Mouse (Mus musculus) left cerebral cortex, postnatal 36 days (tissue): Measurements from ENCODE around the gene Gcg. TPM values are rescaled to one million over a fixed set of nuclear protein-coding genes. Genes with fewer than 3 reads are reported as not detected.

Experiments
- DNase-seq, 2 experiments: peaks; one replicate each; pipeline ENCODE4 v3.0.0; 2021 to 2022; ENCODE audit warnings: low spot score in 2 of 2, mixed read lengths in 1 of 2
- intact Hi-C: fragments of 180-260 bp; cut with DNase I; formaldehyde crosslinking; loops from one replicate; pipeline ENCODE4 v1.15.1; 2025
- total RNA-seq, 2 experiments: library from RNA; stranded (reverse); gene quantifications; 2 replicates each; pipeline ENCODE4 v1.2.3; 2021

Gcg gene
- not detected for total RNA-seq

DNA sequence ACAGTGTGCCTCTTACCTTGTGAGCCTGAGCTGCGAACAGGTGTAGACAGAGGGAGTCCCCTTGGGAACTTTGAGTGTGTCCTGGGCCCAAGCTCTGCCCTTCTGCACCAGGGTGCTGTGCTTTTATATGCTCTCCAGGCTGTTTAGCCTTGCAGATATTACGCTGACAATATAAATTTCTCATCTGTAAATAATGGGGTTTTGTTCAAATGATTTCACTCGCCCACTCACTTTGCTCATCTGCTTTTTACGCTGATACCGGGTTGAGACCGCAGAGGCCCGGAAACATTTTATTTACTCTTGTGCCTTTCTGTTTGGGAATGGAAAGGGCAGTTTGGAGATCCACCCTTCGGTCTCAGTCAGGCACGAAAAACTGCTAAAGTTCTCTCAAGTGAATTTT, at the start of gene Gcg:
Gene Gcg, minus strand, starts transcription at position 101 of the 400 bp plus-strand sequence.
- DNase-seq, result no peak
- intact Hi-C loops, result no loop called here

DNA sequence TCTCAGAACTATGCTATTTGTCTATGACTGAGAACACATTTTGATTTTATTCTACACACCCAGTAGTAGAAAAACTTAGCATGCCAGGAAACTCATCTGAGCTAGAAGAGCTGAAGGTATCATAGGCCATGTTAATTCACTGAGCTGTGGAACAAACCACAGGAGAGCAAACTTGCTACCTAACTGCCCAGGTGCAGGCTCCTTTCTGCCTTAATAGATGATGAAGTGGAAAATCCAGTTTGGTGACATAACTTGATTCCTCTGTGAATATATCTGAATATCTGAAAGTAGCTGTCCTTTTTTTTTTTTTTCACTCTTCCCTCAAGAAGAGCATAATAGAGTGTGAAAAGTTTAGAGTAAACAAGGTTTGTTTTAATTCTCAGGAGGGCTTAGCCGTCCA, 47.6 kb upstream of the Gcg start:
- DNase-seq, result no peak

DNA sequence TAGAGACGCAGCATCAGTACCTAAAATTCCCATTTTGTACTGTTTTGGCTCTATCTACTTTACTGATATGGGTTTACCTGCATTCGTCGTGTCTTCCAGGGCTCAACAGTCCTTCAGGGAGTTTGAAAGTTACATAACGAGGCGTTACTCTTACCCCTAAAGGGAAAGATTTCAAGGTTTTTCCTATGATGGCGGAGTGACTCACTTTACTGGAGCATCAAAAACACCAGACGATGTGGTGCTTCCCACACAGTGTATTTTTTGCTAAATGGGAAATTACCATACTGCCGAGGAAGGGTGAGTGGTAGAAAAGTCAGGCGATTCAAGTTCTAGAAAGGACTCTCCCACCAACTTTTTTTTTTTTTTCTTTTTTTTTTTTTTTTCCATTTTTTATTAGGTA, 42.9 kb upstream of the Gcg start:
- intact Hi-C loops, result loop anchor here (10.0 kb wide), 1 partner anchor 98 kb away; no protein-coding TSS in a partner anchor
- DNase-seq, result peak; percentile 34 to 46

More for the DNA sequence above, 47.6 kb upstream of the Gcg start:
- intact Hi-C loops, result no loop called here

DNA sequence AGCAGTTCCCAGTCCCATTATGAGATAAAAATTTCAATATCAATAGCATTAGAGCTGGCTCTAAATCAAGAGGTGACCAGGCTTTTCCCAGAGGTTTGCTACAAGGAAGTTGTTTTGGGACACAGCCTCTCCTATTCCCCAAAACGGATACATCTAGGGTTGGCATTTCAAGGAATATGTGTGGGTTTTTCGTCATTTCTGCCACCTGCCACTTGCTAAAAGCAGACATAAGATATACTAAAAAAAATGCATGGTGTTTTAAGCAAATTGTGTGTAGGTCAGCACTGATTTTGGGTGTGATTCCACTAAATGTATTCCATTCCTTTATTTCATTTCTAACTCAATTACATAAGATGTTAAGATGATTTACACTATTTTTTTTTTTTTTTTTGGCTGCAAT, 34.3 kb upstream of the Gcg start:
- DNase-seq, result peak; percentile 43 to 45
- intact Hi-C loops, result loop anchor here (5.0 kb wide), 1 partner anchor 55 kb away; the partner anchor contains the start of gene Fap

DNA sequence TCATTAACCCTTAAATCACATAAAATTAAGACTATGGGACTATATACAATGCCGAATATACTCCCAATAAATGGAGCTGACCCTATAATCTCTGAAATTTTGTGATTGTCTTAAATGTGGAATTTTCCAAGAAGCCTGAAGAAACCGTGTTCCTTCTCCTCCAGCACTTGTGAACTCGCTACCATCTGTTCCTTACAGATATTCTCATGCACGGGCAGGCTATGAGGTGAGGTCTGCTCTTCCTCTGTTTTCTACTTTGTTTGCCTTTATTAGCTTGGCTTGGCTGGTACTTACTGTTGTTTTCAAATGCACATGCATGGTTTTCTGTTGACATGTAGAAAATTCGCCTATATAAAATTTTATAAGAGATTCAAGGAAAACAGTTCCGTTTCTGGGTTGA, 31.0 kb upstream of the Gcg start:
- no peak for DNase-seq
- intact Hi-C loops, result no loop called here

DNA sequence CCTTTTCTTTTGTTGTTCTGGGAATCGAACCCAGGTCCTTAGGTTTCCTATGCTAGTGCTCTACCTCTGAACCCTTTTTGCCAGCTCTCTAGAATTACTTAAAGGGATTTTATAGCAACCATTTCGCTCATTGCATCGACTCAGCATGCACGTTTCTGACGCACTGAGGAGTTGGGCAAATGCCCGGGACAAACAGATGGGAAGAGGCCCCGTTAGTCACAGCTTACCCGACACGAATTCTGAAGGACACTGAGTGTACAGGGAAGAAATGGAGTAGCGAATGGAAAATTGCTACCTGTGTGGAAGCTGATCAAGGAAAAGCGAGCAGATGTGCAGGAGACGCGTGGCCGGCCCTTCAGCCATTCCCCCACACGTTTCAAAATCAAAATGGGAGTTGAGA, 30.0 kb upstream of the Gcg start:
- peak; percentile 80 to 86 for DNase-seq
- intact Hi-C loops, result no loop called here

DNA sequence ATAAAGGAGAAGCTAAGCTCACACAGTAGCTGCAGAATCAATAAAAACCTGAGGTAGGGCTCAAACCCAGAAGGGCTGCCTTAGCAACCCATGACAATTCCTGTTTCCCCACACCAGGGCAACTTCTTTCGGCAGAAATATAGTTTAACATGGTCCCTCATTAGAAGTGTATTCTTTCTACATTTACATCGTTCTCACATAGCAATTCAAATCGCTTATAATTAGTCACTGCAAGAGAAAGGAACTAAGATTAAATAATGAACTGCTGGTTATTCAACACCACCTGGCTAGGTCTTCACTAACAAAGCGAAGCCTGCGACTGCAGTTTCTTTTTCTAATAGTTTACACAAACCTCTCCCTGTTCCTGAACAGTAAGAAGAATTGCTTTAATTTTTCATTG, 23.7 kb upstream of the Gcg start:
- intact Hi-C loops, result no loop called here
- DNase-seq, result no peak

DNA sequence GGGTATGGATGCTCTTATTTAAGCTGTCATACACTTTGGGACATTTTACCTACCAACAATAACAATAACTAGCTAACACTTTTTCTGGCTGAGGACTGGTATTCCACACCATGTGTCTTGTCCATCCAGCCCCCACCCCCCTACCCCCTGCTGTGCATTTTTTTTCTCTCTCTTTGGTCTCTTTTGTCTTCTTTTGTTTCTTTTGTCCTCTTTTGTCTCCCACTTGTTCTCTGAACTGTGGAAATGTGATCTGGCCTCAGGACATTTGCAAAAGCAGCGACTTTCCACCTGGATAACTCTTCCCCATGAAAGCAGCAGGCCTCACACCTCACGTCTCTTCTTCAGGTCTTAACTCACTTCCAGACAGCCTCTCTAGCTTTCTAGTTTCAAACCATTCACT, 23.0 kb upstream of the Gcg start:
- intact Hi-C loops, result no loop called here
- no peak for DNase-seq

DNA sequence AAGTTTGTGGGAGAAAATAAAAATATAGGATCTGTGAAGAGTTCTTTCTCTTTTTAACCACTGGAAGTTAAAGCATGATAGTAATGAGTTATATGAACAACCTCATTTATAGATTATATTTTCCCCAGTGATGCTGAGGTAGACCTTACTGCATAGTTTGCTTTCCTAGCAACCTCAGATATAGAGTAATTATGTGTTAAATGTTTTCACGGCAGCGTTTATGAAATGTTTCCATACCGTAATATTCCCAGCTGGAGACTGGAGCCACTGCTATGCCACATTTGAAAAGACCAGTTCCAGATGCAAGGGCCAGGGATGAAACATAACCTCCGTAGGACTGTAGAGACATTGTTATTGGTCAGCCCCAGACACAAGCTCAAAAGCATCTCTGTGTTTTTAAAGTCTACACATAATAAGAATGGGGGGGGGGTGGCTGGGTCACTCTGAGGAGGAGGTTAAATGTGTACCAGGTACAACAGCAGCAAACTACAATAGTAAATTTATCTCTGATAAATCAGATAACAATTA, 20.9 kb upstream of the Gcg start:
- intact Hi-C loops, result no loop called here

DNA sequence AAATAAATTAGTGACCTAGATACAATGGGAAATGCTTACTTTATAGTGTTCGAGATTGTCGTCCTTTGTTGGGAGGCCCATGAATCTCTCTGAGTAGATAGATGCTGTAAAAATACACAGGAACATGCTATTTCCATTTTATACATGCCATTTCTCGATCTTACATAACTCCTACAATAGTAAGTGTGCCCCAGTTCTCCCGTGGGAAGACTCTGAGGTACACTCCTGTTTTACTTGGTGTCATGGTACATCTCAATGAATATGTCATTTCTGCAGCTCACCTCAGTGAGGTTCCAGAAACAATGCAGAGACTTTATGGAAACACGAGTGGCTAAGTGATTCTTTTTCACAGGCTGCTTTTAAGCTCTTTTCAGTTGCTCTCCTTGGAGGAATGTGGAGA, 19.9 kb upstream of the Gcg start:
- intact Hi-C loops, result no loop called here
- peak in 1 of 2 experiments; percentile 26 for DNase-seq

More for the DNA sequence above, 20.9 kb upstream of the Gcg start:
- DNase-seq, result no peak

DNA sequence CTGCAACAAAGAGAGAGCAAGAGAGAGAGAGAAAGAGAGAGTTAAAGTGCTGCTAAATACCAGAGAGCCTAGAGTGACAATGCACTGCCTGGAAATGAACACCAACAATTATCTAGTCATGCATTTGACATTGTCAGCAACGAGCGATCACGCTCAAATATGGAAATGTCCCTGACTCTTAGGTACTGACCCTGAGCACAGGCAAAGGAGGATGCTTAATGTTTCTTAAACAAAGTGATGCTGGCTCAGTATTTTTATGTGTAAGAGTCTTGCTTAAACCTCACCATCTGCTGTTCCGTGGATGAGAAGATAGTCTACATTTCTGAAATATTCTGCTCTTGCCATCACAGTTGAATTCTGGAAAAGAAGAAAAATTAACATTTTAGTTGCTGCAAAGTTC, 19.1 kb upstream of the Gcg start:
- peak; percentile 23 to 28 for DNase-seq
- intact Hi-C loops, result no loop called here

DNA sequence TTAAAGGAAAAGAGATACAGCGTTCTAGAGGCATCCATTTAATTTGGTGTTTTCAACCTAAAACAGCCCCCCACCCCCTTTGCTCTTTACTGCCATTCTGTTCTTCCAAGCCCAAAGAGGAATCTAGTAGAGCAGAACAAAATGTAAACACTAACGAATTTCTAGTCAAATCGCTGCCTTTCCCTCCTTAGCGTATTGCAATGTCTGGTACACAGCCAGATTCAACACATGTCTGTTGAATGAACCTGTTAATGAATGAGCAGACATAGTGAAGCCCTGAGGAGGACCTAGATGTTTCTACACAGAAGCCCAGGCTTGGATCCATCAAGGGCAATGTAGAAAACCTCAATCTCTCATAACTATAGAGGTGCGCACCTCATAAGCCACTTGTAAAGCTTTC, 15.4 kb upstream of the Gcg start:
- intact Hi-C loops, result no loop called here
- DNase-seq, result no peak

DNA sequence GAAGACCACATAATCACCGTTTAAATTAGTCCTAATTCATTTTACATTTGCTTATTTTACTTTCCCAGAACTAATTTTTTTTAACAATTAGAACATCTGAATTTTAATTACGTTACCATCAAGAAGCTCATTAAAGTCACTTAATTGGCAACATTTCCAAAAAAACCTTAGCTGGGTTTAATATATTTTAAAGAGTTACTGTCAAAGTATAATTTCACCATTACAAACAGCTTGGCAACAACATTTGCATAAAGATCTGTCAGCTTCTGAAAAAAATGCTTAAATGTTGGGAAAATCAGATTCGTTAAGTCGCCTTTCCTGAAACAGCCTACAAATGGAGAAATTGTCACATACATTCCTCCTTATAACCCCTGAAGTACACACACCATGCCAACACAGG, 14.6 kb upstream of the Gcg start:
- intact Hi-C loops, result no loop called here
- DNase-seq, result no peak

DNA sequence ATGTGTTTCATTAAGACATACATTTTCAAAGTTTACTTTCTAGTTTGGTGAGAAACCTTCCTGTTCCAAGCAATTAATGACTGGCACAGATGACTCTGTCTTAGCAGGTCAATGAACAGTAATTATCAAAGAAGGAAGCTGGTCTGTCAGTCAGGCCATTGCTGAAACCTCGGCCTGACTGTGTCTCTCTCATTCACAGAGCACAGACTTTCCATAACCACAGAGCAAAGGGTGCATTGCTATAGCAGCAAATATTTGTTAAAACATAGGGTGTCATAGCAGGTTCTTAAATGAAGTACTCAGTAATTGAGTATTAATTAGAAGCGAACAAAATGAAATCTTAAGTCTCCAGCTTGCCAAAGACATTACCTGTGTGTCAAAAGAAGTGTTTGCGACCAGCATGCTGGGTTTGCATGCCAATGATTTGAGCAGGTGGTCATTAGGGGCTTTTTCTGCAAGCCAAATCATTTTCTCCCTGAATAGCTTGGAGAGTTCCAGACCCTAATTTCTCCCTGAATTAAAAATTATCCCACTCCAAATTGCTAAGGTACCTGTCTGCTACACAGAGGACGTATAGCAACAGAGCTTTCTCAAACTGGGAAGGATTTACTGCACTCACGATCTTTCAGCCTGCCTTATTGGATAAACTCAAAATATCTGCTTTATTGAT, 14.0 kb upstream of the Gcg start:
- intact Hi-C loops, result no loop called here
- no peak for DNase-seq

DNA sequence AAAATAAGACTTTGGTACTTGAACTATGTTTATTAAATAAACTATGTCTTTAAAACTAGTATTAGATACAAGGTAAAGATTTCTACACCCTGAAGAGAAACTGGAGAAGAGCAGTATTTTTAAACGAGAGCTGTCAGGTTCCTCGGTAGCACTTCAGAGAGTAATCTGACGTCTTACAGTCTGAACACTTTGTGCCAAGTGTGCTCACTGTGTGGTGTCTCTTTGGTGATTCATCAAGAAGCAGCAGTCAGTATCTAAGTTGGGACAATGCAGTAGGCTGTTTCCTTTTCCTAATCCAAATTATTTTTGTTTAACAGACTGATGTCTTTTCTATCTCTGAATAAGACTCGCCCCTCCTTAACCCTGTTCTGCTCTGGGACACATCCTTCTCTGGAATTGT, 12.0 kb upstream of the Gcg start:
- intact Hi-C loops, result no loop called here
- DNase-seq, result no peak

DNA sequence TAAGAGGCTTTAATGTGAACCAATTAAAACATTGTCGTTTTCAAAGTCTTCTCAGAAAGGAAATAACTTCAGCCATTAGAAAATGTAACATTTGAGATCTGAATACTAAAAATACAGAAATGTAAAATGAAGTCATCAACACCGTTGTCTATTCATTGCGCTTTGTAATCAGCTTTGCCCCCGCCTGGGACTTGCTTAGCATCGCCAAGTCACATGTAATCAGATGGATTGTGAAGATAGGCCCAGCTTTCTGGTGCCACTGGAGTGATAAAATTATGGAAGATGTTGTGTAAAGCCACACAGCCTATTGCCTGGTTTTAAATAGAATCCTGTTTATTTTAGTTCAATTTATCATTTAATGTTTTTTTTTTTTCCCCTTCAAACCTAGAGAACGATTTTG, 6.4 kb upstream of the Gcg start:
- intact Hi-C loops, result no loop called here

DNA sequence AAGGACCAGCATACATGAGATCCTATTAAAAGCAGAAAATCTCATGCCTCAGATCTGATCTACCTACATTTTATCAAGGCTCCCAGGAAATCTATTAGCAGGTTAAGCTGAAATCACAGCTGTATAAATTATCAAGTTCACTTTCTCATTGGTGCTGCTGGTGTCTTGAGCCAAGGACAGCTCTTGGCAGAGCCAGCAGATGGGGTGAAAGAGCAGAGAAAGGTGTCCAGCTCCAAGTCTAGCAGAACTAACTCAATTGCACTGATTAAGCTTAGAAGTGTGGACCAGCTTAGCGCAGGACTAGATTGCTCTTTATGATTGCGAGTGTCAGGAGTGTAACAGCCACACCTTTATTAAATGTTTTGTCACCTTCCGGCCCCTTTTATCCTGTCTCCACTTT, 1.5 kb upstream of the Gcg start:
- DNase-seq, result no peak
- intact Hi-C loops, result no loop called here

More for the DNA sequence above, 6.4 kb upstream of the Gcg start:
- no peak for DNase-seq

DNA sequence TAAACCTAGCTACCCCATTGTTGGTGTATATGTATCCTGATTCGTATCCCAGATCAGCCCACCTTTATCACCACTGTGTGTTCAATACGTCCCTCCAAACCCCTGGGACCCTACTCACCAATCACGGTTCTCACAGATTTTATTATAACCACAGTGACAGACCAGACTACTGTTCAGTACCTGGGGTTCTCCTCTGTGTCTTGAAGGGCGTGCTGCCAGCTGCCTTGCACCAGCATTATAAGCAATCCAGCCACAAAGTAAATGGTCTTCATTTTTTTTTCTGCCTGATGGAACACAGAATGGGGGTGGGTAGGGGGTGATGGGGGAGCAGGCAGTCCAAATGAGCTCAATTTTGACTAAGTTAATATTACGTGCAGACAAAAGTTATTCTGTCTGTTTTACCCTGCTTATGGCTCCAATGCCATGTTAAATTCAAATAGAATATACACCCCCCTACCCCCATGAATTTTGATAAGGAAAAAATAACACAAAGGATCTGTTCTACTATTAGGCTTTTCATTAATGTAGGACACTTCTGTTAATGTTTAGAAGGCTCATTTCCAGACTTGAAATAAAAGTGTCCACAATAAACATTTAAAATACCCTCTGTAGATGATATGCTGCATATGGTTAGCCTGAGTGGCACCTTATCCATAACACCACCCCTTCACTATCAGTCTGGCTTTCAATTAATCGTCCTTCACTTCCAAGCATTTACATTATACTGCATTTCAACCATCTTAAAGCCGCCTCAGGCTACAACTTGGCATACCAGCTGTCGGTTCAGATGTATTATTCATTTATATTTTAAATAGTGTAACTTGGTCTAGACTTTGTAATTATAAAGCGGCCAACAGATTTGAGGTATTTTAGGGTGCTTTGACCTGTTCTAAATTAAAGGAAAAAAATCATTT, 2.9 kb downstream of the Gcg start:
- intact Hi-C loops, result no loop called here
- no peak for DNase-seq

DNA sequence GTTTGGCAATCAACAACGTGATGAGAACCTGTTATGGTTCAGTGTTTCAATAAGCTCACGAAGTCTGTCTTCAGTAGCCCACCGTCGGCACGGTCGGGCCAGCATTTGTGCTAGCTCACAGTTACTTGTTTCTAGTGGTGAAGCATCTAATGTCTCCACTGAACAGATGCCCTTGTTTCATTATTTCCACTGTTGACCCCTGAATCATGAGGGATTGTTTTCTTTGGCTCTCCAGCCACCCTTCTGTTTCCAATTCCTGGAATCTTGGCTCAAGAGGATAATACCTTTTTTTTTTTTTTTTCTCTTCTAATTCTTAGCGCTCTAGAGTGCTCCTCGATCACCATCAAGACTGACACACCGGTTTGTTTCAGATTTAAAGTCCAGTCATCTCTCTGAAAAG, 13.9 kb downstream of the Gcg start:
- intact Hi-C loops, result no loop called here
- DNase-seq, result no peak

DNA sequence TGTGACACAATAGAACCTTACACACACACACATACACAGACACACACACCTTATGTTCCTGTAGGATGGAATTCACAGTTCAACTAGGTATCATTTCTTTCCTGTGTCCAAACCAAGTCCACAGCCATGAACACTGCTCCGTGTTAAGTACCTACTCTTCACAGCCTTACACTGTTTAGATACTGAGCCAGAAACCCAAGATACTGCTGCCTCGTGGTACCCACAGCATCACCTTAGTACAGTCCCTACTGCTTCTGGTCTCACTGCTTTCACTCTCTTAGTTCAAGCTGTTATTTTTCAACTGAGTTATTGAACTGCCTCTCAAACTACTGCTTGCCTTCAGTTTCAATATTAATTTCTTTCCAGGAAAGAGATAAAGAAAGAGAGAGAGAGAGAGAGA, 20.2 kb downstream of the Gcg start:
- DNase-seq, result no peak
- intact Hi-C loops, result no loop called here

DNA sequence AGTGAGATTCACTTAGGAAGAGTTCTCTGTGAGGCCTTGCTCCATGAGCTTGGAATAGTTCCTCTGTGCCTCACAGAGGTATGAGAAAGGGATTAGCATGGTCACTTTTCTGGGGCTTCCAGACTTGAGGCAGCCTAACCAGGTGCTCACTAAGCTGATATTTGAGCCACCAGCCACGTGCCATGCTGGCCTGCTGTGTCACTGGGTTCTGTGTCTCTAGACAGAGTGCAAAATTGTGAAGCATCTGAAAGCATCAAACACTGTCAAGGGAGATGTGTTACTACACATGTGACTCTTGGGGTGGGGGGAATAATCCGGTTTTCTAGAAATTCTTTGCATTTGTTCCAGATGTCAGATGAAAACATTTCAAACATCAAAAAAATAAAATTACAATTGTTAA, 21.3 kb downstream of the Gcg start:
- intact Hi-C loops, result no loop called here
- DNase-seq, result no peak
